Mouse (Mus musculus): ENCODE measurements at regions not wholly inside any gene's neighbourhood (a gene's known extent, or its start where the extent isn't known, plus 50 kb on each side); places are given as distances from the start of the nearest gene placed in this dataset.

DNA sequence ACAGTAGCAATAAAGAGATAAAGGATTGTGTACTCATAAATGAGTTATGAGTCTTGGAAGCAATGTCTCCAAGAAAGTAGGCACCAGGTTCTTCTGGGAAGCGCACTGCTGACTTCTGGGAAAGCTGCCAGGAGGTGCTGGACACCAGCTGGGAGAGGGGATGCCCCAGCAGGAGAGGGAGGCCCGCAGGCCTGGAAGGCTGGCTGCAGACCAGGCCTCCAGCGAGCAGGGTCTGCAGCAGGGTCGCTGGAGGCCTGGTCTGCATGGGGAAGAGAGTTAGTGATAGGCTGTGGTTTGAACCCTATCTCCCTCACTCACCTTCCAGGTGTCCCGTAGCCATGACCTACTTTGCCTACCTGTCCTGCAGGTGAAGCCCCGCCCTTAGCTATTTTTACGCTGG is 102.6 kb upstream of the 1600014C23Rik start:
- TF ChIP-seq CTCF (conservative IDR thresholded peaks at IDR 0.05 in 1 of 2, IDR thresholded peaks at IDR 0.05 in 1 of 2; ENCODE audit: low read depth in 2 of 2, low read length in 2 of 2) = no peak
- no peak for TF ChIP-seq MAFK (IDR thresholded peaks at IDR 0.05; ENCODE audit: insufficient replicate concordance, low read length)
- TF ChIP-seq MYC (IDR thresholded peaks at IDR 0.05; ENCODE audit: low read depth, low read length) = no peak

Data from CH12.LX (cell line).